Mouse (Mus musculus): ENCODE results near the gene Fntb. TPM values are rescaled to one million over a fixed set of nuclear protein-coding genes. Genes with fewer than 3 reads are reported as not detected.
"Not testable (repeated sequence)": the region's sequence is repeated elsewhere in the genome, so short reads cannot be mapped to it uniquely, and the experiment has no call there.

The Fntb gene
- total RNA-seq, 2 experiments from 2014 or later, result 17.9 to 20.1 TPM

DNA sequence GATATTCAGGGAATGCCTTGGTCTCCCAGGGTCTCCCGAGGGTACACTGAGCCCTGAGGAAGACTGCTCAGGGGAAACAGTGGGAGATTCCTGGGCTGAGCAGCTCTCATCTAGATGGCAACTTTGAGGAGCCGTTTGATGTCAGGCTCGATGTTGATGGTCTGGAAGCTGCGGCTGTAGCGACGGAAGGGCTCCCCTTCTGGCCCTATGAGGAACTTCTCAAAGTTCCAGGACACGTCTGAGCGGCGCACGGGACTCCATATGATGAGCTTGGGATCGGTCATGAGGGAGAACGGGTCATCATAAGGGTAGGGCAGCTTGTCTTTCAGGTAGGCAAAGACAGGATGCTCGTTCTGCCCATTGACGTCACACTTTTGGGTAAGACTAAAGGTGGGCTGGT, 27.2 kb downstream of the Fntb start:
- DNase-seq, result not testable (repeated sequence)

DNA sequence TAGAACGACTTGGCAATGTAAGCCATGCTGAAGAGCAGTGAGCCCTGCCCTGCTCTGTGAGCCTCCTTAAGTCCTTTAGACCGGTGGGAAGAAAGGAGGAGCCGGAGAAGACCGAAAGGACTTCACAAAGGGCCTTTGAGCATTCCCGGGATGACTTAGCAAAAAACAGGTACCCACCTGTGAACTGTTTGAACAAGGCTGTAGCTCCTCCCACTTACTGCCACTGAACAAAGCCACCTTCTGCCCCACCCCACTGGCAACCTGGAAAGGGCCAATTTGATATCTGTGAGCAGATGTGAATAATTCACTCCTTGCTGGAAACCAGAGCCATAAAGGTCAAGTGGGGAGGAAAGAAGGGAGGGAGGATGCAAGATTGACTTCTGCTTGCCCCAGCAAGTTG, 30.0 kb downstream of the Fntb start, which contains the start of gene Gpx2:
Gene Gpx2 (minus strand): TSS at position 205 of the 400 bp plus-strand sequence.
- DNase-seq, result no peak

DNA sequence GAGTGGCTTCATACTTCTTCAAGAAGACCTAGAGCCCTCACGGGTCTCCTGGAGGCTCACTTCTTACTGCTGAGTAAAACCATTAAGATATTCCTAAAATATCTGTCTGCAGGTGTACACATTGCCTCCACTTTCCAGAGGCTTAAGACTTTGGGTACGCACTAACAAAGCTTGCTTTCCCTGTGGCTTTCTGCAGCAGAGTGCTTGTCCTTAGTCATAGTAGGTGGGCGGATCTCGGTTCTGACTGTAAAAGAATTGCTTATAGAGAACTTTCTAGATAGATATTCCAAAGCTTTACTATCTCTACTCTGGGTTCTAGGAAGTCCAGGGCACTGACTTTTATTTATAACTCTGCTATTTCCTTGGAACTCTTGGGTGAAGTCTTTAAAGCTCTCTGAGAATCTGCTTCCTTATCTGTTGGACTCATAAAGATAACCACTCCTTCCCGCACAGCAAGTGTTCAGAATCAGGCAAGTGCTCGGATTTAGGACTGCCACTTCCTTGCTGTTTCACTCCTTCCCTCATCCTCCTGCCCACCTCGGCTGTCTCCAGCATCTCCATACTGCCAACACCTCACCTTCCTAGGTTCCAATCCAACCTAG, 31.6 kb downstream of the Fntb start:
- no peak for DNase-seq

DNA sequence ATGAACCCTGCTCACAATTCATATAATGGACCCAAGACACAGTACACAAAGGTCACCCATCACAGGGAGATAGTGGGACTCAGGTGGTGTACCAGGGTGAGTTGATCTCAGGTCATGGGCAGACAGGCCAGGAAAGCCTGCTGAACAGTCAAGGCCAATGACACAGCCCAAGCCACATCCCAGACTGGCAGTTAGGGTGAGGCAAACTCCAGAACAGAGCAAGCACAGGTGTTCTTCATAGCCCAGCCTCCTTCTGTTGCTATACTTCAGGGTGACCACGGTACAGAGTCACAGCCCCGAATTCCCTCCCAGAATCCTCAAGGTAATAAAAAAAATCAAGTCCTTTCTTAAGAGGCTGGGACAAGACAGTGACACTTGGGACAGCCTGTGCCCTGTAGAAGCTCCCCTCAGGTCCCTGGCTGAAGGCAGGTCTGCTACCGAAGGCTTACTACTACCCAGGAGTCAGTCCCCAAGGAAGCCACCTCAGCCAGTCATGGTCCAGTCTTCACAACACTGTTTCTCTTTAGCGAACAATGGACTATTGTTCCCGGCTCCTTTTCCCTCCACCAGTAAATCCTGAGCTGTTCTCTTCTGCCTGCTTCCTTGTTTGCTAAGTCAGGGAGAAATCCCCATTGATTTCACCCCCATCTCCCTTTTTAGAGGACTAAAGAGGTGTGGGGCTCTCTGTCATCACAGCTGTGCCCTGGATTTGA, 32.8 kb downstream of the Fntb start:
- no peak for DNase-seq

DNA sequence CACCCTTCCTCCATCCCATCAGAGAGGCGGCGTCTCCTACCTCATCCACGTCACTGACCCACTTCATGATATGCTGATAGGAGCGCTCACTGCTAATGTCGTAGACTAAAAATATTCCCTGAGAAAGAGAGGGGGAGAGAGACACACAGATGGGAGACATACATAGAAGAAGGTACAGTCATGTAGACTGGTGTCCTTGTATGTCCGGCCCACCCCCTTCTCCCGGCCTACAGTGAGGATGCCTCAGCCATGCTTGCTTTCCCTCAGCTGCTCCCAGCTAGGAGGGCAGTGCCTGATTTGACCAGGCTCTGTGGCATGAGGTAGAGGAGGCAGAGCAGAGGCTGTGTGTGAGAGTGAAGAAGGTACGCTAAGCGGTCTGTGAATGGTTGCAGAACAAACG, 37.6 kb downstream of the Fntb start:
- DNase-seq, result no peak

DNA sequence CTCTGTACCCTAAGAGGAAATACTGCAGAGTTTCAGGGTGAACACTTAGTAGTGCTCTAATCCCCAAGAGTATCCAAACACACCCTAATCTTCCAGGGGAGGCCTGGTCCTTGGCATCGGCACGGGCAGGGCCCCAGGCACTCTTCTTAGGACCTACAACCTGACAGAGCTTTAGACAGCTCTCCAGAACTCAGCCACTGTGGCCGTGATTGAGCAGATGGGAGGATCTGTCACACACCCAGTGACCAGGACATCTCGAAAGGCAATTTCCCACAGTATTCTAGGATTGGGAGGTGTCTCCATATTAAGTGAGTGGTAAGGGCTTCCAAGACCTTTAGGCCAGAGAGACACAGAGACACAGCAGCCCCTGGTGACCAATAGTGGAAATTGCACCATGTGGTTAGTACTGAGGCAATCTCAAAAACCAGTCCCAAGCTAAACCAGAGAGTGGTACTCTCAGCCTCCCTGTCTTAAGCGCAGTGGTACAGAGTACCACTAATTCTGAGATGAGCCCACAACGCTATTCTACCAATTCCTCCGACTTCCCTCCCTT, 38.4 kb downstream of the Fntb start:
- DNase-seq, result peak; percentile 65

DNA sequence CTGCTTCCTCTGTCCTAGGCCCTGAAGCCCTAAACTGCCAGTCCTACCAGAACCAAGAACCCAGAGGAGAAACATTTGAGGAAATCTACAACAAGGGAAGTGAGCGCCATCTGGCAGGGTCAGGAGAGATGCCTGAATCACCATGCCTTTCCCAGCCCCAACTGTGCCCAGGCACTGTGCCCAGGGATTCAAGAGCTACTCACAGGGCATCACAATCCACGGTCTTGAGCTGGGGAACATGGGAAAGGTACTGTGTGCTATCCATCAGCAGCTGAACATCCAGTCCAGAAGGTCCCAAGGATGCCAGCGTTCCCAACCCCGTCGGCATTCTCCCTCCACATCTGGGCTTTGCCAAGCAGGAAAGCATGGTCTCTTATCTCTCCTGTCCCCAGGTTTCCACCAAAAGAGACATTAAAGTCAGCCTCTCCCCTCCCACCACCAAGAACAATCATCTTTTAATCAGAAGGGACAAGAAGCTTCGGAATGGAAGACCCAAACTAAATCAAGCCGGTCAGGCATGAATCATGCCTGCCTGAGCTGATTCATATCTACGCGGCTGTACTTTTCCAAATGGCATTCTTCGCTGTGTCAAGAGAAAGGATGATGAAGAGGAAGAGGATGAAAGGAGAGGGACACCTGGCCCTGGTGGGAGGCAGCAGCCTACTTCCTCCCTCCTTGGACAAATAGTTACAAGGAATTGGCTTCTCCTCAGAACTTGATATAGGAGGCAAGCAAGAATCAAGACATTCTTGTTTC, 39.8 kb downstream of the Fntb start:
- peak; percentile 24 for DNase-seq

DNA sequence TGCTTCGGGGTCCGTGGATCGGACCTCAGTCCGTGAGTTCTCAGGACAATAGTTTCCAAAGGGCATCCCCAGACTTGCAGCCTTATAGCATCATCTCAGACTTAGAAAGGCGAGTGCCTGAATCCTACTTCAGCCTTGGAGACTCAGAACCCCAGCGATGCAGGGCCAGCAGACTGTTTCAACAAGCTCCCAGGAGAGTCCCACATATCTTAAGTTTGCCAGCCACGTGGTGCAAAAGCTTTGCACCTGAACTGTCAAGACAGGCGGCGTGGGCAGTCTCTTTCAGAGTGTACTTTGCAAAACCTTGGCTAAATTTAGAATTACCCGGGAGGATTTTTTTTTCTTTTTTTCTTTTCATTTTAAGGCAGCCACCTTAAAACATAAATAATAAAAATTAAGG, 42.4 kb downstream of the Fntb start:
- DNase-seq, result no peak

DNA sequence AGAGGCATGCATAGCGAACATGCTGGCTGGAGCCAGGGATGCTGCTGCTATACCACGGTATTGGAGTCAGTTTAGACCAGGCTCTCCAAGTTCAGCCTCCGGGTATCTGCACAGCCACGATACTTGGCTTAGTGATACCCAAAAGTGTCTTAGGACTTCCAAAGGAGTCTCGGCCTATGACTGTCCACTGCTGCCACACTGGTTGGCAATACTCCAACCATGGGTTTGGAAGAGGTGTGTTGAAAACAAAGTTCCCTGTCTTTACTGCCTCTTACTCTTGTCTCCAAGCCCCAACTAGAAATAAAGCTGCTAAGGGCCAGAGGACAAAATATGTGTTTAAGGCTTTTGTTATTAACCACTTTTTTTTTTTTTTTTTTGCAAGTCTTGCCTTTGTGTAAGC, 45.1 kb downstream of the Fntb start:
- DNase-seq, result no peak

DNA sequence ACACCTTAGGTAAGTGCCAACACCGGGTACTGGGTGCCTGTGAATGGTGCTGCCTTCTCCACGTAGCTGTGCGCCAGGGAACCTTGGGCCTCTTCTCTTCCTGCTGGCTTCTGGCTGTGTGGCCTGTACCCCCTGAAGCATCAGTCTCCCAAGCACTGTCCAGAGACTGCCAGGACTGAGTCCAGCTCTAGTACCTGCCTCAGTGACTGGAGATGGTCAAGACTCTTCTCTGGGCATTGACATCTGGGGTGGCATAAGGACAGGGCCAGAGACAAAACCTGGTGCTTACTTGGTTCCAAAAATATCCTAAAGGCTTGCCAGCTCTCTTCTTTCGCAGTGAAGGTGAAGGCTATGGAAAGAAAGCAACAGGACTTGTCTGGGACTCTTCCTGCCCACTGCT, 45.6 kb downstream of the Fntb start:
- DNase-seq, result no peak

DNA sequence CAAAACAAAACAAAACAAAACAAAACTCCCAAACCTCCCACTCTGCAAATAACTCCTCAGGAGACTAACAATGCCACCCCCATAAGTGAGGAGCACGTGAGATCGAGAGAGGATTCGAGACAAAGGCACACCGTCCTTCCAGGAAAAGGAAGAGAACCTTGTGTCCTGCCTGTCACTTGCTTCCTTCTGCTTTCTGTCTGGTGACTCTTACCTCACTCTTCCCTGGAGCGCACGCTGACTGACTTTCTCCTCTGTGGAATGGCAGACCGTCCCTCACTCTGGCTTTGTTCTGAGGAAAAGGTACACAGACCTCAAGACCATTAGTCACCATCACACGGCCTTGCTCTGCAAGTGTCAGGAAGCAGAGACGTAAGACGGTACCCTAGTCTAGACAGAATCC, 48.2 kb downstream of the Fntb start:
- DNase-seq, result no peak

DNA sequence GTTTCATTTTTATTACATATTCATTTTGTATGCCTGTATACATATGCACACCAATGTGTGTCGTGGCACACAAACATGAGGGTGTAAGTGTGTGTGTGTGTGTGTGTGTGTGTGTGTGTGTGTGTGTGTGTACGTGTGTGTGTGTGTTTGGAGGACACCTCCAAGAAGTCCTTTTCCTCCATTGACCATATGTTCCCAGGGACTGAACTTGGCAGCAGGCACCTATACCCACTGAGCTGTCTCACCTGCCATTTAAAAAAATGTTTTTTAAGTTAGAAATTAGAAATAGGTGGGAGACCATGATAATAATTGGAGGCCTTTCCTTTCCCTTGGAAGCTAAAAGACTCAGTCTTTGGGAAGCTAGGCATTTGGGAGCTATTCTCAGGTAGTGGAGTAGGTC, 48.7 kb downstream of the Fntb start:
- DNase-seq, result no peak

DNA sequence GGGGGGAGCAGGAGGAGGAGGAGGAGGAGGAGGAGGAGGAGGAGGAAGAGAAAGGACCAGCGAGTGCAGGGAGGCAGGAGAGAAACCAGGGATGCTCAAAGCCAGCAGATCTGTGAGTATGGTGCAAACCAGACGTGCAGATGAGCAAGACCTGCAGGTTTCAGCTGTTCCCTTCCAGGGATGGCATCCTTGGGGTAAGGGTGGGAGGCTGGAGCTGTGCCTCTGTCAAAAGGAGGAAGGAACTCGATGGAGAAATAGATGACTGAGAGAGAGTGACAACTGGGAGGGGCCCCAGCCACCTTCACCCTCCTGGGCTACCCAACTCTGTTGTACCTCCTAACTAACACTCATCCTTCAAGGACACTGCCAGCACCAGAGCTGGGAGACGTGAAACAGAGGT, 51.3 kb downstream of the Fntb start:
- DNase-seq, result no peak

DNA sequence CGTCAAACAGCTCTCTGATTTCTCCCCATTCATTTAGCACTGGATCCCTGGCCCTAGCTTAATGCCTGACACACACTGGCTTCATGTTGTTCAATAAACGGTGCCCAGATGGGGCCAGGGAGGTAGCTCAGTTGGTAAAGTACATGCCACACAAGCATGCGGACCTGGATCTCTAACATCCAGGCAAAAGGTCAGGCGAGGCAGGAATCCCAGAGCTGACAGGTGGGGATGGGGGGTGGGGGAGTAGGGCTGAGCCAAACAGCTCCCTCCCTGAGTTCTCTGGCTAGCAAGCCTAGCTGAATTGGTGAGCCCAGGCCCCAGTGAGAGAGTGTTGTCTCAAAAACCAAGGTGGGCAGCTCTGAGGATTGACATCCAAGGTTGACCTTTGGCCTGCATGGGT, 51.8 kb downstream of the Fntb start:
- DNase-seq, result no peak

DNA sequence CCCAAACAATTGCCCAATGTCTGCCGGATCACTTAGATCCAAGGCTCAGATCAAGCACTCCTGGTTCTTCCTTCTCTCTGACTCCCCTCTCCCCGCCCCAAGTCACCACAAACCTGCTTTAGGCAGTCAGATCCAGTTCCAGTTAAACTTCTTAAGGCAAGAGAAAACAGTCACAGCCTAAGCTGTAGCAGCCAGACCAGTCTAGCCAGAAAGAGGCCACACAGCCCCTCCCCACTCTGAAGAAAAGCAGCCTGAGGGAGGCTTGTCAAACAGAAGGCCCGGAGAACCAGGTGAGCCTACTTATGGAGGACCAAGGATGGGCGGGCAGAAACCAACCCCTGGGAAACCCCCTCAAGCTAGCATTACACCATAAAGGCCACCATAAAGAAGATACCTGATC, 52.7 kb downstream of the Fntb start:
- no peak for DNase-seq

DNA sequence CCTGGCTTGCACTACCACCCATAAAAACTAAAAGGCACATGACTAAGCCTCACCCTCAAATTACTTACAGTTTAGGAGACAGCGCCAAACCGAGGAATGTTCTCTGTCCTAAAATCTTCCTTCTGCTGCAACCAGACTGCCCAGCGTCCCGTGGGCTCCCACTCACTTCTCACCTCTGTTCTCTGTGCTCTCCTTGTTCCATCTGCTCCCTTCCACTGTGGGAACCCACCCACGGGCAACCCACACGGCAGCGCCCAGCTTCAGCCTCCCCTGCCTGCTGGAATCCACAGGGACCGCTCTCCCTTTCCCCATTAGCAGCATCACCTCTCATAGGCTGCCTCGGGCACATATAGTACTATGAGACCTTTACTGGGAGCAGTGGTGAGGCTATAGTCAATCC, 53.5 kb downstream of the Fntb start:
- DNase-seq, result no peak

DNA sequence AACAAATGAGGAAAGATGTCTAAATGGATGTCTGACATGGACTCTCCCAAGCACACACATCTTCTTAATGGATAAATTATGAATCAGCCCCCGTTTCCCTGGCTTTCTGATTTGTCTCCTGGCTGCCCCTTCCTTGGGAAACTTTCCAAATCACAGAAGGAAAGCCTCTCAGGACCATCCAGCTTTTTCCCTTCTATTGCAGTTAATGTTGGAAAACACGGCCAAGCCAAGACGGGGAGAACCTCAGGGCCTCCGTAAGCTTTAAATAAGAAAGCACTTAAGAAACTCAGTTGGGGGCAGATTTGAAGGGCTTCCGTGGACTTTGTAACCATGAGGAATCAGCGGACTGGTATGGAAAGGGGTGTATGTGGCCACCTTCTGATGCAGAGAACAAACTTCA, 54.4 kb downstream of the Fntb start:
- no peak for DNase-seq

DNA sequence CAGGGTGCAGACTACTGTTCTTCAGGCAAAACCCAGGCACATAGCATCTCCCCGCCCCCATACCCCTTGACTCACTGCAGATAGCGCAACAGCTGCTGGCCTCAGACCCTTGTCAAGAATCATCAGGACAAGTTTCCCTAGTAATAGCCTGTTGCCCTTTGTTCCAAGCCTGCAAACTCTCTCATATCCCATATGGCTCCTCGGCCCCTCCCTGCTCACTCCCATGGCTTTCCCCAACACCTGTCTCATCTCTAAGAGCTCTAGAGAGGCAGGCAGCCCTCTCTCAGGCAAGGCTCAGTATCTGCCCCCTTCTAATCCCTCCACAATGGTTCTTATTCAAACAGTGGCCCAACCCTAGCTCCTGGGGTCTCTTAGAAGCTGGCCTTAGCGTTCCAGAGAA, 55.2 kb downstream of the Fntb start:
- no peak for DNase-seq

DNA sequence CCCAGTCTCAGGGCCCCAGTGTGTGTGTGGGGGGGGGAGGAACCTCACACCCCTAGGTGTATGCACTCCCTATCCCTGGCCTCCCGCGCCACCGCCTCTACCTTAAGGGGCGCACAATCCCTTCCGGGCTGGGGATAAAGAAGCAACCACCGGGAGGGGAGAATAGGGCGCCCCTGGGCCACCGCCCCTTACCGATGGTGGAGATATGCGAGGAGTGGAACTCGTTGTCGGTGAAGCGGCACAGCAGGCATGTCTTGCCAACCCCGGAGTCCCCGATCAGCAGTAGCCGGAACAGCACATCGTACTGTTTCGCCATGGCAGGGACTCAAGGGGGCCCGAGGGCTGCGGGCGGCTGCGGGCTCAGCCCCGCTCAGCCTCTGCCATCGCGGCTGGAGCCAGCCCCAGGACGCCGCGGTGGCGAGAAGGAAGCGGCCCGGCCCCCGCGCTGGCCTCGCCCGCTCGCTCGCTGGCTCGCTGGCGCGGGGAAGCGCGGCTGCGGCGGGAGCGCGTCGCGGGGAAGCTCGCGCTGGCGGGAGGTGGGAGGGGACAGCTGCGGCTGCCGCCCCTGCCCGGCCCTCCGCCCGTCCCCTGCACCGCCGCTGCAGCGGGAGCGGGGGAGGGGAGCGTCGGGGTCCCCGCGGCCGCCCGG, 56.7 kb downstream of the Fntb start:
- DNase-seq, result peak; percentile 56

DNA sequence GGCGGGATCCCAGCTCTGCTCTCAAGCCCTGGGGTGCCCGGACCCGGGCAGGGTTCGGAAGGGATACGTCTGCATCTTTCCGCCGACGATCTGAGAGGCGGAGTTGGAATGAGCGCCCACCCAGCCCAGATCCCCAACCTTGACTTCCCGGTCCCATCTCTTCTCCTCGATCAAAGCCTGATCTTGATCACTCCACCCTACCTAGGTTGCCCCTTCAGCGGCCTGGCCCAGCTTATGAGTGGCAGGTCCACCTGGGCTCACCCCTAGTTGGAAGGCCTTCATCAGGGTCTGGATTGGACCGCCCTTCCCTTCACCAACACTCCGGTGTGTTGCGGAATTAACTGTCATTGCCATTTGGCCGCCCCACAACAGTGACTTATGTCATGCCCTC, 57.3 kb downstream of the Fntb start, which contains the start of gene Rab15:
Gene Rab15 (minus strand): TSS at position 258 of the 391 bp plus-strand sequence.
- DNase-seq, result no peak

DNA sequence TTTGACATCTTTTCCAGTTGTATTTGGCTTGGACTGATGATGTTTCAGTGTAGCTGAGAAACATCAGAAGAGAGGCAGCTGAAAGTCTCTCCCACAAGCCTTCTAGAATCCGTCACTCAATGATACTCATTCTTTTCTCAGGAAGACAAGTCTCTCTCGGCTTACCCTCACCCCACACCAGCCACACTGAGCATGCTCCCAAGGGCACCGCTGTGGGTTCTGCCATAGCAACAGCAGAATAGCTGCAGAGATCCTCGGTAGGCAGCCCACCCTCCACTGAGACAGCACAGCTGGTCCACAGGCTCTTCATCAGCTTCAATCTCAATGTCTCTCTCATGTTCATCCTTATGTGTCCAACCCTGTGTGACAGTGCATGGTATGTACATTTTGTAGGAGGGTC, 59.9 kb downstream of the Fntb start:
- no peak for DNase-seq

DNA sequence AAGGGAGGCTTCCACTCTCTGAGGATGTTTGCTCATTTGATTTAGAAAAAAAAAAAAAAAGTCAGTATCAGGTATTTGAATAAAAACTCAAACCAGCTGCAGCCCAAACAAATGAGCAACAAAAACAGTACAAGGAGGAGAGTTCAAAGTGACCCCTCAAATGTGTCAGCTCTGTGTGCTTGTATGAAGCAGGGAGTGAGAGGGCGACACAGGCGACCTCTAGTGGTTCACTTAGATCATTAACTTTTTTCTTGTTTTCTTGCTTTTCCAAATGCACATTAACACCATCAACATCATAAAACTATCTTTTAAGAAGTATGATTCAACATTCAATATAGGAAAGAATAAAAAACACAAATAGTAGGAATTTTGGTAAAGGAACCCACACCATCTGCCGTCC, 67.3 kb downstream of the Fntb start:
- peak; percentile 21 for DNase-seq
